Mouse (Mus musculus) neural tube, embryonic 14.5 days (tissue): Measurements from ENCODE around the gene Cacna1h. TPM values are rescaled to one million over a fixed set of nuclear protein-coding genes. Genes with fewer than 3 reads are reported as not detected.

ENCODE experiments used
- ATAC-seq: fragments of 200-750 bp; cut with Nextera tagmentation; 2 replicates; pipeline ENCODE4 v1.8.0; 2017; ENCODE audit warnings: low read depth, mild to moderate bottlenecking, moderate TSS enrichment, moderate library complexity
- H3K27ac ChIP-seq: fragments of 300-500 bp; sonication (generic); 2 replicates; pipeline ENCODE4 v1.5.1; 2014; ENCODE audit warnings: low read depth, mild to moderate bottlenecking, control low read depth, low read length, moderate library complexity, mixed read lengths
- H3K27me3 ChIP-seq: fragments of 300-500 bp; sonication (generic); 2 replicates; pipeline ENCODE4 v1.6.1; 2014; ENCODE audit warnings: low read length; ENCODE audit not compliant: control insufficient read depth, insufficient read depth
- H3K36me3 ChIP-seq: fragments of 300-500 bp; sonication (generic); 2 replicates; pipeline ENCODE4 v1.6.1; 2014; ENCODE audit warnings: low read length, mixed read lengths; ENCODE audit not compliant: control insufficient read depth, insufficient read depth
- H3K4me1 ChIP-seq: fragments of 300-500 bp; sonication (generic); 2 replicates; pipeline ENCODE4 v1.6.1; 2014; ENCODE audit warnings: low read length; ENCODE audit not compliant: control insufficient read depth, insufficient read depth
- H3K4me2 ChIP-seq: fragments of 300-500 bp; sonication (generic); 2 replicates; pipeline ENCODE4 v1.6.1; 2014; ENCODE audit warnings: mild to moderate bottlenecking, low read depth, low read length, control low read depth
- H3K4me3 ChIP-seq: fragments of 300-500 bp; sonication (generic); 2 replicates; pipeline ENCODE4 v1.5.1; 2014; ENCODE audit warnings: low read depth, low read length, control low read depth, mixed read lengths
- H3K9ac ChIP-seq: fragments of 300-500 bp; sonication (generic); replicated peaks from 2 replicates; pipeline ENCODE4 v1.6.1; 2014; ENCODE audit warnings: low read depth, mild to moderate bottlenecking, control low read depth, low read length, mixed read lengths
- H3K9me3 ChIP-seq: fragments of 300-500 bp; sonication (generic); 2 replicates; pipeline ENCODE4 v1.6.1; 2016; ENCODE audit warnings: low read length; ENCODE audit not compliant: control insufficient read depth
- WGBS: fragments of 180-500 bp; shearing (Covaris S2); extraction: QIAGEN DNeasy Blood & Tissue Kit; methylation state at CpG from one replicate; pipeline ENCODE4 v1.1.7; 2014; 5-methylcytosine and 5-hydroxymethylcytosine counted together
- polyA plus RNA-seq: library from polyadenylated mRNA; unstranded; fragments of >200 nt; fragmentation: Nextera tagmentation; extraction: Ambion mirVana; gene quantifications from 2 replicates; pipeline ENCODE4 v1.2.1, GENCODE M21; 2014

The Cacna1h gene
- polyA plus RNA-seq, 1 experiment from 2014 or later = 12.3 TPM

DNA sequence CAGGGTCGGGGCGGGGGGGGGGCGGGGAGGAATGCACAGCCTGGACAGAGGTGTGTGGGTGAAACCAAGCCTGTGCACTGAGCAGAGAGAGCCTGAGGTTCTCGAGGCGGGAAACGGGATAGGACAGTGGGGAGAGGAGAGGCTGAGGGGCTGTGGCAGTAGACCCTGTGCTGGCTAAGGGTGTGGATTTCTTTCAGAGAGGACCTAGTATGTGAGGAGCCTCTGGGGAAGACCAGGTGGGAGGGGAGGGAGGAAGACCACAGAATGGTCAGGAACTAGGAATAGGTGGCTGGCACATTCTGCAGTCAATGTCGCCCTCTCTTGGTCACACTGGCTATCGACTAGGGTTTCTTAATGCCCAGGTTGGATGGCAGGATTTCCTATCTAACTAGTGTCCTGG, 36.2 kb upstream of the Cacna1h start:
- H3K27me3 ChIP-seq = peaks cover 10% of the 10 kb centered on the region; the same call in 1 of the 2 replicates
- H3K36me3 ChIP-seq = no peaks in the 10 kb centered on the region
- peak; percentile 58; the same call in 1 of the 2 replicates for ATAC-seq
- no peak overlapping the region for H3K9ac ChIP-seq
- no peak overlapping the region for H3K27ac ChIP-seq
- H3K4me3 ChIP-seq = no peak overlapping the region
- H3K4me2 ChIP-seq = no peak overlapping the region
- H3K4me1 ChIP-seq = no peaks in the 10 kb centered on the region
- 35% methylated on average over 8 of the region's 8 CpGs for WGBS
- no peaks in the 10 kb centered on the region for H3K9me3 ChIP-seq

DNA sequence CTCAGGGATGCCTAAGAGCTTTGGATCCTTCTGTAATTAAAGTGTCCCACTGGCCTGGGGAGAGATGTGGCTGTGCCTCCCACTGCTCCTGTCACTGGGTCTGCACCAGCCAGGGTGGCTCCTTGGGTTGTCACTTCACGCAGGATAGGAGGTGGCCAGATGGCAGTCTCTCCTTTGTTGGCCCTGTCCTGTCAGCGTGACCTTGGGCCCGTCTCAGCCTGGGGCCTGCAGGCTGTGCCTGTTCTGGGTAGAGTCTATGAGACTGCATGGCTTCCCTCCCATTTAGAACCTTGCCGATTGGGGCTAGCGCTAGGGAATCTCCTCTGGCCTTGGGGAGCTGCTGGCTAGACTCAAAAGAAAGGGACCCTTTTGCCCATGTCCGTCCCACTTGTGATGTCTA, 34.7 kb upstream of the Cacna1h start:
- no peak overlapping the region for H3K4me2 ChIP-seq
- no peak overlapping the region for H3K27ac ChIP-seq
- 71% methylated on average over 6 of the region's 6 CpGs for WGBS
- H3K9me3 ChIP-seq = no peaks in the 10 kb centered on the region
- no peak for ATAC-seq
- H3K4me1 ChIP-seq = no peaks in the 10 kb centered on the region
- no peak overlapping the region for H3K9ac ChIP-seq
- H3K36me3 ChIP-seq = no peaks in the 10 kb centered on the region
- H3K27me3 ChIP-seq = peaks cover 6% of the 10 kb centered on the region; the same call in 1 of the 2 replicates
- no peak overlapping the region for H3K4me3 ChIP-seq

DNA sequence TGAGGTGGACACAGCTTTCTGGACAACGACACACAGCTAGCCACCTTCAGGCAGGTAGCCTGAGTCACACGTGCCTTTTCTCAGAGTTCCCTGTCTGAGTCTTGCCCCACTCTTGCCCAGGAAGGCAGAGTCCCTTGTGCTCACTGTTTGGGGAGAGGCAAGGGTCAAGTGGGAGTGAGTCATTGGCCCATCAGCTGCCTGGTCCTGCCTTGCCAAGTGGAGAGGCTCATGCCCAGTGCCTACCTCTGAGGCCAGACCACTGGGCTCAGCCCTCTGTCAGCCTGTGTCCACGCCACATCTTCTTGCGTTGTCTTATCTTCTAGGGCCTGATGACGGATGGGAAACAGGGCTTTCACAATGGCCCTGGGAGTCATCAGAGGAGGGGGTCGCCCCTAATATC, 34.2 kb upstream of the Cacna1h start:
- H3K27ac ChIP-seq = no peak overlapping the region
- H3K4me2 ChIP-seq = no peak overlapping the region
- H3K9ac ChIP-seq = no peak overlapping the region
- H3K27me3 ChIP-seq = peaks cover 6% of the 10 kb centered on the region; the same call in 1 of the 2 replicates
- H3K4me1 ChIP-seq = no peaks in the 10 kb centered on the region
- 76% methylated on average over 6 of the region's 6 CpGs for WGBS
- H3K4me3 ChIP-seq = no peak overlapping the region
- no peak for ATAC-seq
- H3K9me3 ChIP-seq = no peaks in the 10 kb centered on the region
- H3K36me3 ChIP-seq = no peaks in the 10 kb centered on the region

DNA sequence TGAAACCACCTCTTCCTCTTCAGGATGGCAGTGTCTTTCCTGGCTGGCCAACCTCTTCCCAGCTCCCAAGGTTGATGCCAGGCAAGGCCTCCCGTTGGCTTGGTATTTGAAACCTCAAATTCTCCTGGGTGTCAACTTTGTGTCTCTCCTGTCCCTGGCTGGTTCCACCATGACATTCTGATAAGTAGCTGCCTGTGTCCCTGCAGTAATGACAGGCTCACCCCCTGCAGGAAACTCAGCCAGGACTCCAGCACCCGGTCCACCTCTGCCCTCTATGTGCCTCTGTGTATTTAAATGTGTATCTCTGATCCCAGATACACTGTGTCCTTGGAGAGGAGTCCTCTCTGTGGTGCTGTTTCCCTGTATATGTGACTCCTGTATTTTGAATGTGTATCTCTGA, 32.7 kb upstream of the Cacna1h start:
- H3K4me1 ChIP-seq = peaks cover 7% of the 10 kb centered on the region; the same call in 1 of the 2 replicates
- H3K27me3 ChIP-seq = no peaks in the 10 kb centered on the region
- no peak overlapping the region for H3K4me3 ChIP-seq
- no peak overlapping the region for H3K9ac ChIP-seq
- H3K27ac ChIP-seq = no peak overlapping the region
- H3K9me3 ChIP-seq = no peaks in the 10 kb centered on the region
- no peak overlapping the region for H3K4me2 ChIP-seq
- WGBS = 83% methylated on average over 2 of the region's 2 CpGs
- ATAC-seq = no peak
- no peaks in the 10 kb centered on the region for H3K36me3 ChIP-seq

DNA sequence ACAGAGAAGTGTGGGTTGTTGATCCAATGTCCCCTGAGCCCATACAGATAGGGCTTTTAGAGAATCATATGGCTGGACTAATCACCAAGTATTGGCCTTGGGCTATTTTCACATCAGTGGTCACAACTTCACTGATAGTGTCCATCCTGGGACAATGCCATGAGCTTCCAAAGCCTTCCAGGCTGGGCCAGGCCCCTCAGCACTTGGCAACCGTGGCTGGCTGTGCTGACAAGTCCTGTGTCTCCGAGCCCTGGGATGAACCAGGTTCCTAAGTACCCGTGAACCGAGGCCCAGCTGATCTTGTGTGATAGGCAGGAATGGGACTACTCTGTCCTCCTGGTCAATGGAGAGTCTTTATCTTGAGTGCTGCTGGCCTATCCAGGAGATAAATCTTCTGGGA, 30.5 kb upstream of the Cacna1h start:
- Histone ChIP-seq H3K27ac (no peak overlapping the region), H3K27me3 (no peaks in the 10 kb centered on the region), H3K9me3 (no peaks in the 10 kb centered on the region), H3K36me3 (no peaks in the 10 kb centered on the region), H3K4me2 (no peak overlapping the region), H3K9ac (no peak overlapping the region), H3K4me1 (peaks cover 7% of the 10 kb centered on the region; the same call in 1 of the 2 replicates), H3K4me3 (no peak overlapping the region)
- WGBS = 87% methylated on average over 4 of the region's 4 CpGs
- ATAC-seq = no peak

DNA sequence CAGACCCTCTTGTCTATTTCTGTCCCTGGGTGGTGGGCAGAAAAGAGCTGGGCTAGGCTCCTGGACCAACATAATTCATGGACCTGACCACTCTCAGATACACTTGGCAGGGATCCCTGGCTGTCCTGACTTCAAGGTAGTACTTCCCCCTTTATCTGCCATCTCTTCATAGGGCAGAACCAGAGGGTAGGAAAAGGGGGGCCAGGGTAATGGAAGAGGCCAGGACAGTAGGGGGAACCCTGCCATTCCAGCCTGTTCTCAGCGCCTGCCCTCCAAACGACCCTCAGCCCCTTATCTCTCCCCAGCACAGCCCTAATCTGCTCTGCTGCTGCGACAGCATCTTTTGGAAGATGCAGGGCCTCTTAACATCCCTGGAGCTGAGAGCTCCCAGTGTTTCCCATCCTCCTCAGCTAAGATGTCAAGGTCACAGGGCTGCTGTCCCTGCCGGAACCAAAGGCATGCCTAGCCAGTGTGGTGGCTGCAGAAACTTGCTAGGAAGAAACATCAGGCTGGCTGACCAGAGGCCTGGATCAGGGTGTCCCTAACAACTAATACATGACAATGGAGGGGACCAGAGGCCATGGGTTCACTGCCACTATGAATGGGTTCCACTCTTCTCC, 29.9 kb upstream of the Cacna1h start:
- WGBS = 58% methylated on average over 4 of the region's 4 CpGs
- H3K9ac ChIP-seq = no peak overlapping the region
- no peak for ATAC-seq
- no peaks in the 10 kb centered on the region for H3K36me3 ChIP-seq
- H3K4me1 ChIP-seq = peaks cover 7% of the 10 kb centered on the region; the same call in 1 of the 2 replicates
- H3K27ac ChIP-seq = no peak overlapping the region
- no peaks in the 10 kb centered on the region for H3K27me3 ChIP-seq
- H3K9me3 ChIP-seq = no peaks in the 10 kb centered on the region
- H3K4me2 ChIP-seq = no peak overlapping the region
- no peak overlapping the region for H3K4me3 ChIP-seq

DNA sequence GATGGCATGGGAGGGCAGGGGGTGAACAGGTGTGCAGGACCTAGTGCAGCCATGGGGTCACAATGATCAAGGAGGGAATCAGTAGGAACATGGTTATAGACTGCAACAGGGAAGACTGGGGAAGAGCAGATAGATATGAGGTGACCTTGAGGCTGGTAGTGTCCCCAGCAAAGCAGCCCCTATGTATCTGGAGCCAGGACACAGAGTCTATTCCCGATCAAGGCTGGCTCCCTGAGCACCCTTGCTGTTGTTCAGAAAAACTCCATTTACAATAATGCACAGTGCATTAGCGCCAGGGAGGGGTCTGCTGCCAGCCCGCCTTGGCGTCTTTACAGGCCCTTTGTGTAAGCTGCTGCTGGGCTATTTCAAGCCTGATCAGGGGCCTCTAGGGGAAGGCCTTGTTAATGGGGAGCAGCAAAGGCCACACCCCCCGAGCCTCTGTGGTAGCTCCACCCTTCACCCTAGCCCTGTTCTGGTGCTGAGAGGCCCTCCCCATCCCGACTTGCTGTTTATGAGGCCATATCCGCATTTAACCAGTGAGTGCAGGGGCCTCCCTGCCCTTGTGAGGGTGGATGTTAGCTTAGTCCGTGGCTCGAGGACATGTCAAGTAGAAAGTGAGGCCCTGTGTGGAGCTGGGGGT, 28.8 kb upstream of the Cacna1h start:
- Histone ChIP-seq H3K27ac (no peak overlapping the region), H3K4me3 (no peak overlapping the region), H3K36me3 (no peaks in the 10 kb centered on the region), H3K27me3 (no peaks in the 10 kb centered on the region), H3K9me3 (no peaks in the 10 kb centered on the region), H3K4me1 (peaks cover 7% of the 10 kb centered on the region; the same call in 1 of the 2 replicates), H3K4me2 (no peak overlapping the region), H3K9ac (no peak overlapping the region)
- 8% methylated on average over 9 of the region's 9 CpGs for WGBS
- peak; percentile 75; the same call in 1 of the 2 replicates for ATAC-seq

DNA sequence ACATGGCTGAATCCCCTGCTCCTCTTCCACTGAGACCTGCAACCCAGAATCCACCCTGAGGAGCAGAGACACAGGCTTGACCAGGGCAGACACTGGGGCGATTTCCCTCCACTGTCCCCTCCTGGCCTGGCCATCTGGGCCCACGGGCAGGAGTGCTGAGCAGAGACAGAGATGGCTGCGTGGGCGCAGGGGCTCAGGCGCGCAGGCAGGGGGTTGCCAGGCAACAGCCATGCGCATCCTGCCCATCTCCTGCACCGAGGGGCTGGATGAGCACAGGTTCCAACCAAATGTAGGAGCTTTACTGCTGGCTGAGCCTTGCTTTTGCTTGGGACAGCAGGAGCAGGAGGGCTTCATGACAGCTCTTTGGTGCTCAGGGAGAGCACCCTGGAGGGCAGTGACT, 23.0 kb upstream of the Cacna1h start:
- H3K36me3 ChIP-seq = no peaks in the 10 kb centered on the region
- no peak overlapping the region; the same call in 1 of the 2 replicates for H3K9ac ChIP-seq
- 28% methylated on average over 8 of the region's 8 CpGs for WGBS
- no peak overlapping the region for H3K27ac ChIP-seq
- H3K4me2 ChIP-seq = no peak overlapping the region
- no peaks in the 10 kb centered on the region for H3K27me3 ChIP-seq
- no peak overlapping the region for H3K4me3 ChIP-seq
- no peaks in the 10 kb centered on the region for H3K9me3 ChIP-seq
- no peak for ATAC-seq
- H3K4me1 ChIP-seq = 0 out of 2 replicates have a peak, but pooled peaks cover 5% of the 10 kb centered on the region

DNA sequence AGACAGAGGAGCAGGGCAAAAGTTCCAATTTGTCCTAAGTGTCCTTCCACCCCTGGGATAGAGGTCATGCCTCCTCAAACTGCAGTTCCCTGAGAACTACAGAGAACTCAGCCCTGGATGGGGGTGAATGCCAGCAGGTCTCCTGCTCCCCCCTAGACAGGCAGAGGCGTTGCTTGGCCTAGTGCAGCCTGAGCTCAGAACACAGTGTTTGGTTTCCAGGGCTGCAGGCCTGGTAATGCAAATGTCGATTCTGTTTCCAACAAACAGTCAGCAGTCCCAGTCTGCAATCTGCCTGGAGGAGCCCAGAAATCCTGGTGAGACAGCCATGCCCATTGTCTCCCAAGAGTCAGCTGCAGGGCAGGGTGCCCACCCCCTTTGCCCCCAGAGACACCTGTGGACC, 20.7 kb upstream of the Cacna1h start, which contains the start of gene Tekt4:
Gene Tekt4 (plus strand): TSS at position 344 of the 400 bp plus-strand sequence.
- Histone ChIP-seq H3K27me3 (no peaks in the 10 kb centered on the region), H3K36me3 (no peaks in the 10 kb centered on the region), H3K4me2 (no peak within 1 kb of the TSS), H3K9ac (no peak within 1 kb of the TSS), H3K4me3 (no peak within 1 kb of the TSS), H3K9me3 (no peaks in the 10 kb centered on the region), H3K4me1 (0 out of 2 replicates have a peak, but pooled peaks cover 5% of the 10 kb centered on the region), H3K27ac (no peak within 1 kb of the TSS)
- no peak for ATAC-seq
- WGBS = 60% methylated on average over 2 of the region's 2 CpGs
